Mouse (Mus musculus): ENCODE results near the gene Lnx1. TPM values are rescaled to one million over a fixed set of nuclear protein-coding genes. Genes with fewer than 3 reads are reported as not detected.

Lnx1 gene
- polyA plus RNA-seq, 1 experiment from 2014 or later: 5.0 TPM

DNA sequence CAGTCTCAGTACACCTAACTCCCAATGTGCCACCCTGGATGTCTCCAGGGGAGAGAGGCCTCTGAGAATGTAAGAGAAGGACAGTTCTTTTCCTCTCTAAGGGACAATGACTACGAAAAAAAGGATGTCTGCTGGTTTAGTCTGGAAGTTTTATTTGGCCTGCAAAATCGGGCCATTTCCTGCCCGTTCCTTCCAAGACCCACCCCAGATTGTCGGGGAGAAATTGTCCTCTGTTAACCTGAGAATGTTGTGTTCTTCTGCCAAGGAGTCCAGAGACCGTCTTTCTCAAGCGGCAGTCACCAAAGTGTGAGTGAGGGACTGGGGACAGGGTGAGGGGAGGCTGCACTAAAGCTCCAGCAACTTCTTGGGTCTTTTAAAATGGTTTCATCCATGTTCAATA lies 32.8 kb downstream of the Lnx1 start:
- Histone ChIP-seq H3K27me3 (replicated peaks; ENCODE audit: control insufficient read depth, insufficient read depth, low read length) (no peaks in the 10 kb centered on the region), H3K9me3 (ENCODE audit: control insufficient read depth) (no peaks in the 10 kb centered on the region), H3K27ac (ENCODE audit: low read depth, low read length) (no peak overlapping the region), H3K4me1 (replicated peaks; ENCODE audit: control insufficient read depth, insufficient read depth, low read length) (no peaks in the 10 kb centered on the region), H3K9ac (ENCODE audit: low read depth, low read length) (no peak overlapping the region), H3K4me2 (replicated peaks; ENCODE audit: low read depth) (no peak overlapping the region), H3K4me3 (ENCODE audit: low read depth, low read length) (no peak overlapping the region), H3K36me3 (ENCODE audit: control insufficient read depth, insufficient read depth) (no peaks in the 10 kb centered on the region)
- 74% methylated on average over 6 of the region's 6 CpGs for WGBS
- TF ChIP-seq CTCF (IDR thresholded peaks at IDR 0.05; ENCODE audit: low read depth): no peak
- ATAC-seq: no peak

- 75% methylated on average over 6 of the region's 6 CpGs for WGBS
- Histone ChIP-seq H3K27ac (ENCODE audit: low read depth, low read length) (no peak overlapping the region), H3K27me3 (replicated peaks; ENCODE audit: control insufficient read depth, insufficient read depth, low read length) (no peaks in the 10 kb centered on the region), H3K4me2 (replicated peaks; ENCODE audit: low read depth) (no peak overlapping the region), H3K9me3 (ENCODE audit: control insufficient read depth) (no peaks in the 10 kb centered on the region), H3K9ac (ENCODE audit: low read depth, low read length) (no peak overlapping the region), H3K4me3 (ENCODE audit: low read depth, low read length) (no peak overlapping the region), H3K36me3 (ENCODE audit: control insufficient read depth, insufficient read depth) (no peaks in the 10 kb centered on the region), H3K4me1 (replicated peaks; ENCODE audit: control insufficient read depth, insufficient read depth, low read length) (no peaks in the 10 kb centered on the region)
- TF ChIP-seq CTCF (IDR thresholded peaks at IDR 0.05; ENCODE audit: low read depth): no peak
- ATAC-seq: no peak
Measured at GRCm38 (mm10) chr5:74668956-74669355, 33.8 kb downstream of the Lnx1 start.

GRCm38 (mm10) chr5:74662618-74663017 lies 40.1 kb downstream of the Lnx1 start:
- no peak for ATAC-seq
- no peak for TF ChIP-seq CTCF (IDR thresholded peaks at IDR 0.05; ENCODE audit: low read depth)
- Histone ChIP-seq H3K9me3 (ENCODE audit: control insufficient read depth) (no peaks in the 10 kb centered on the region), H3K27me3 (replicated peaks; ENCODE audit: control insufficient read depth, insufficient read depth, low read length) (no peaks in the 10 kb centered on the region), H3K27ac (ENCODE audit: low read depth, low read length) (no peak overlapping the region), H3K4me1 (replicated peaks; ENCODE audit: control insufficient read depth, insufficient read depth, low read length) (no peaks in the 10 kb centered on the region), H3K4me2 (replicated peaks; ENCODE audit: low read depth) (no peak overlapping the region), H3K4me3 (ENCODE audit: low read depth, low read length) (no peak overlapping the region), H3K9ac (ENCODE audit: low read depth, low read length) (no peak overlapping the region), H3K36me3 (ENCODE audit: control insufficient read depth, insufficient read depth) (no peaks in the 10 kb centered on the region)
- 48% methylated on average over 1 of the region's 1 CpGs for WGBS

DNA sequence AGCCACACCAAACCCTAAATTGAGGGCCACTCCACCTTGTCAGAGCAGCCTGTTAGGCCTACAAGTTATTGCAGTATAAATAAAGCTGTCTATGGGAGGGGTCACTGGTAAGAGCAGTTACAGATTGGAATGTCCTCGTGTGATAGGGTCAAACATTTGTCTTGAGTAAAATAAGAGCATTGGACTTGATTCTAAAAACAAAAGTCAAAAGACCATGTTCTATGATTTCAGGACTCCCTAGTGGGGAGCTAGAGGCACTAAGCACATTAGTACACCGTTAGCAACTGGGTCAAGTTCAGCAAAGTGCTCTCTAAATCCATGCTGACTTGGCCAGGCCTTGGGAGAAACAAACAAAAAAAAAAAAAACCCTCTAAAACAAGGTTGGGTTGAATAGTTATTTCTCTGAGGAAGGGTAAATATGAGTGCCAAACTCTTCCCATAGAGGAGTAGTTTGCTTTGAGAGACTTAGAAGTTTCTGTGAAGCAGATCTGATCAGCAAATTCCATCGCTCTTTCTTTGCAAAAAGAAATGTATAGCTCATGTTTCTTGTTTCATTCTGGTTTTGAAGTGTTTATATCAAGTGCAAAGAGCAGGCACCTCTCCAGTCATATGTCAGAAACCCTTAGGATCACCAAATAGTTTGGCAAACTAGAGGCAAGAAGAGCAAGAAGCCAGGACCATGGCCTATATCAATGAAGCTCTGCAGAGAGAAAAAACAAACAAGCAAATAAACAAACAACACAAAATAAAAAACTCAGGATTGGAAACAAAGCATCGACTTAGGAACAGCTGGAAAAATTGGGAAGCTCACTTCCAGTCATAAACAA lies 40.8 kb downstream of the Lnx1 start:
- TF ChIP-seq CTCF (IDR thresholded peaks at IDR 0.05; ENCODE audit: low read depth): no peak
- no peaks in the 10 kb centered on the region for H3K9me3 ChIP-seq (ENCODE audit: control insufficient read depth)
- 56% methylated on average over 4 of the region's 4 CpGs for WGBS
- no peaks in the 10 kb centered on the region for H3K36me3 ChIP-seq (ENCODE audit: control insufficient read depth, insufficient read depth)
- no peak overlapping the region for H3K4me2 ChIP-seq (replicated peaks; ENCODE audit: low read depth)
- no peak overlapping the region for H3K9ac ChIP-seq (ENCODE audit: low read depth, low read length)
- H3K27me3 ChIP-seq (replicated peaks; ENCODE audit: control insufficient read depth, insufficient read depth, low read length): no peaks in the 10 kb centered on the region
- H3K4me3 ChIP-seq (ENCODE audit: low read depth, low read length): no peak overlapping the region
- no peaks in the 10 kb centered on the region for H3K4me1 ChIP-seq (replicated peaks; ENCODE audit: control insufficient read depth, insufficient read depth, low read length)
- H3K27ac ChIP-seq (ENCODE audit: low read depth, low read length): no peak overlapping the region
- no peak for ATAC-seq

- Histone ChIP-seq H3K4me1 (replicated peaks; ENCODE audit: control insufficient read depth, insufficient read depth, low read length) (no peaks in the 10 kb centered on the region), H3K27ac (ENCODE audit: low read depth, low read length) (no peak overlapping the region), H3K9me3 (ENCODE audit: control insufficient read depth) (no peaks in the 10 kb centered on the region), H3K9ac (ENCODE audit: low read depth, low read length) (no peak overlapping the region), H3K4me3 (ENCODE audit: low read depth, low read length) (no peak overlapping the region), H3K27me3 (replicated peaks; ENCODE audit: control insufficient read depth, insufficient read depth, low read length) (no peaks in the 10 kb centered on the region), H3K36me3 (ENCODE audit: control insufficient read depth, insufficient read depth) (no peaks in the 10 kb centered on the region), H3K4me2 (replicated peaks; ENCODE audit: low read depth) (no peak overlapping the region)
- no peak for TF ChIP-seq CTCF (IDR thresholded peaks at IDR 0.05; ENCODE audit: low read depth)
- no peak for ATAC-seq
- WGBS: 69% methylated on average over 4 of the region's 4 CpGs
Measured at GRCm38 (mm10) chr5:74659856-74660255, 42.9 kb downstream of the Lnx1 start.

- 85% methylated on average over 5 of the region's 5 CpGs for WGBS
- Histone ChIP-seq H3K27ac (ENCODE audit: low read depth, low read length) (no peak overlapping the region), H3K4me3 (ENCODE audit: low read depth, low read length) (no peak overlapping the region), H3K27me3 (replicated peaks; ENCODE audit: control insufficient read depth, insufficient read depth, low read length) (no peaks in the 10 kb centered on the region), H3K36me3 (ENCODE audit: control insufficient read depth, insufficient read depth) (no peaks in the 10 kb centered on the region), H3K9me3 (ENCODE audit: control insufficient read depth) (no peaks in the 10 kb centered on the region), H3K4me2 (replicated peaks; ENCODE audit: low read depth) (no peak overlapping the region), H3K4me1 (replicated peaks; ENCODE audit: control insufficient read depth, insufficient read depth, low read length) (no peaks in the 10 kb centered on the region), H3K9ac (ENCODE audit: low read depth, low read length) (no peak overlapping the region)
- TF ChIP-seq CTCF (IDR thresholded peaks at IDR 0.05; ENCODE audit: low read depth): no peak
- ATAC-seq: no peak
Measured at GRCm38 (mm10) chr5:74659281-74659680, 43.4 kb downstream of the Lnx1 start.
